Mouse (Mus musculus): Measurements from ENCODE around the gene 2610001J05Rik. TPM values are rescaled to one million over a fixed set of nuclear protein-coding genes. Genes with fewer than 3 reads are reported as not detected.
"Not testable (repeated sequence)": the region's sequence is repeated elsewhere in the genome, so short reads cannot be mapped to it uniquely, and the experiment has no call there.

Gene 2610001J05Rik
- total RNA-seq (2021): 10 to 100 TPM; 25.9 to 27.6 TPM
- long read RNA-seq, experiment 1, transcript 2610001J05Rik-201 (3 exons, 3,177 nt): minor isoform, 9 of 54 reads
- long read RNA-seq, experiment 1, transcript 2610001J05Rik-203 (1 exons, 1,606 nt): major isoform, 45 of 54 reads
- long read RNA-seq, experiment 1, partial matches to known transcripts: 0 of 54 reads
- long read RNA-seq, experiment 1, other reads (novel, unspliced or antisense): 0 of 54 reads
- long read RNA-seq, experiment 2, transcript 2610001J05Rik-203 (1 exons, 1,606 nt): major isoform, 15 of 22 reads
- long read RNA-seq, experiment 2, transcript 2610001J05Rik-201 (3 exons, 3,177 nt): minor isoform, 5 of 22 reads
- long read RNA-seq, experiment 2, partial matches to known transcripts: 0 of 22 reads
- long read RNA-seq, experiment 2, other reads (novel, unspliced or antisense): 2 of 22 reads

- DNase-seq: peak; percentile 86
Observed at GRCm38 (mm10) chr6:13870919-13871624, at the start of gene 2610001J05Rik. 2610001J05Rik (minus strand) TSS chr6:13871518.

GRCm38 (mm10) chr6:13909762-13910537 lies 38.6 kb upstream of the 2610001J05Rik start:
- no peak for DNase-seq

- DNase-seq: no peak
Observed at GRCm38 (mm10) chr6:13902941-13903627, 31.8 kb upstream of the 2610001J05Rik start.

GRCm38 (mm10) chr6:13884877-13885592 lies 13.7 kb upstream of the 2610001J05Rik start:
- no peak for DNase-seq

- no peak for DNase-seq
Observed at GRCm38 (mm10) chr6:13882919-13883318, 11.6 kb upstream of the 2610001J05Rik start.

GRCm38 (mm10) chr6:13873959-13874358 lies 2.6 kb upstream of the 2610001J05Rik start:
- no peak for DNase-seq

GRCm38 (mm10) chr6:13872076-13872475 lies 758 bp upstream of the 2610001J05Rik start:
- no peak for DNase-seq

- no peak for DNase-seq
Observed at GRCm38 (mm10) chr6:13871625-13871958, 274 bp upstream of the 2610001J05Rik start.

- no peak for DNase-seq
Observed at GRCm38 (mm10) chr6:13870289-13870741, 1.0 kb downstream of the 2610001J05Rik start.

- DNase-seq: no peak
Observed at GRCm38 (mm10) chr6:13860596-13860995, 10.7 kb downstream of the 2610001J05Rik start.

- DNase-seq: no peak
Observed at GRCm38 (mm10) chr6:13859877-13860585, 11.3 kb downstream of the 2610001J05Rik start.

- no peak for DNase-seq
Observed at GRCm38 (mm10) chr6:13854230-13854629, 17.1 kb downstream of the 2610001J05Rik start.

- no peak for DNase-seq
Observed at GRCm38 (mm10) chr6:13853244-13853643, 18.1 kb downstream of the 2610001J05Rik start.

- not testable (repeated sequence) for DNase-seq
Observed at GRCm38 (mm10) chr6:13846031-13846430, 25.3 kb downstream of the 2610001J05Rik start.

GRCm38 (mm10) chr6:13839345-13840054 lies 31.8 kb downstream of the 2610001J05Rik start, which contains the start of gene Gpr85:
Gpr85 (minus strand) TSS chr6:13839942.
- no peak for DNase-seq

GRCm38 (mm10) chr6:13838677-13839344 lies 32.5 kb downstream of the 2610001J05Rik start:
- DNase-seq: peak; percentile 45

GRCm38 (mm10) chr6:13837916-13838676 lies 33.2 kb downstream of the 2610001J05Rik start:
- DNase-seq: no peak

- DNase-seq: no peak
Observed at GRCm38 (mm10) chr6:13836967-13837570, 34.2 kb downstream of the 2610001J05Rik start.
